Mouse (Mus musculus) forebrain, embryonic 13.5 days (tissue): ENCODE measurements around the gene Tns1. TPM values are rescaled to one million over a fixed set of nuclear protein-coding genes. Genes with fewer than 3 reads are reported as not detected.

Experiments used
- polyA plus RNA-seq: library from polyadenylated mRNA; unstranded; fragments of >200 nt; fragmentation: Nextera tagmentation; extraction: Ambion mirVana; gene quantifications from 2 replicates; pipeline ENCODE4 v1.2.1, GENCODE M21; 2015

Gene Tns1
- polyA plus RNA-seq, 1 experiment from 2014 or later, result 10.4 TPM

Other genes starting within 250 kb of the Tns1 start
- 0.19 and 0.26 TPM in 2 replicates for gene Rufy4, start 1.1 kb upstream of the Tns1 start, polyA plus RNA-seq
- gene Cxcr2, start 29.5 kb upstream of the Tns1 start, polyA plus RNA-seq, result 0.14 TPM in 1 of 2 replicates, not detected in the other
- gene Cxcr1, start 70.2 kb upstream of the Tns1 start, polyA plus RNA-seq, result not detected in 2 replicates
- 367 and 371 TPM in 2 replicates for gene Arpc2, start 111.6 kb upstream of the Tns1 start, polyA plus RNA-seq
- not detected in 2 replicates for gene Gpbar1, start 154.1 kb upstream of the Tns1 start, polyA plus RNA-seq
- 195 and 211 TPM in 2 replicates for gene Aamp, start 160.3 kb upstream of the Tns1 start, polyA plus RNA-seq
- 94.5 and 96.1 TPM in 2 replicates for gene Pnkd, start 160.5 kb upstream of the Tns1 start, polyA plus RNA-seq
- gene Tmbim1, start 181.2 kb upstream of the Tns1 start, polyA plus RNA-seq, result 4.3 and 4.4 TPM in 2 replicates
- 0.45 and 0.79 TPM in 2 replicates for gene Catip, start 237.7 kb upstream of the Tns1 start, polyA plus RNA-seq